Mouse (Mus musculus): ENCODE data around the gene Cdkal1. TPM values are rescaled to one million over a fixed set of nuclear protein-coding genes. Genes with fewer than 3 reads are reported as not detected.

Gene Cdkal1
- polyA plus RNA-seq, 1 experiment from 2014 or later: 23.9 TPM

DNA sequence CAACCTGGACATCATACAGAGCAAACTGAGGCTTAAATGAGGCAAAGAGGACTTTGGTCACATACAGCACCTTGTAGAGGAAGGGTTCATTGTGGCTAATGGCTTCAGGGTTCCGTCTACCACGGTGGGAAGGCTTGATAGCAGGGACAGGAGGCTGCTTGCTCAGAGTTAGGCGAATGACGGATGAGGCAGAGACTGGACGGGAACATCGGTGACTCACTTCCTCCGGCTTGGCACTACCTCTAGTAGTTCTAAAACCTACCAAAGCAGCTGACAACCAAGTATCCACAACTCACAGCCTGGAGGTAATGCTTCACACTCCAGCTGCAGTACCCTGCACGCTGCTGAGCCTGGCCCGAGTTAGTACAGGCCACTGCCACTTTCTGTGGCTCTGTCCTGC is 706.9 kb downstream of the Cdkal1 start:
- no peak overlapping the region for H3K27ac ChIP-seq (ENCODE audit: low read depth, low read length)
- H3K9ac ChIP-seq (ENCODE audit: low read length): no peak overlapping the region
- no peak for DNase-seq (ENCODE audit: low spot score)
- H3K36me3 ChIP-seq (ENCODE audit: control insufficient read depth, insufficient read depth, low read length): no peaks in the 10 kb centered on the region
- no peak overlapping the region for H3K4me3 ChIP-seq (ENCODE audit: low read depth, low read length)
- no peak for ATAC-seq
- WGBS: 90% methylated on average over 9 of the region's 9 CpGs
- no peak overlapping the region for H3K4me2 ChIP-seq (ENCODE audit: low read length)
- H3K4me1 ChIP-seq (ENCODE audit: control insufficient read depth, insufficient read depth, low read length): no peaks in the 10 kb centered on the region
- H3K27me3 ChIP-seq (replicated peaks; ENCODE audit: control insufficient read depth, insufficient read depth, low read length): no peaks in the 10 kb centered on the region
- no peaks in the 10 kb centered on the region for H3K9me3 ChIP-seq (replicated peaks; ENCODE audit: control insufficient read depth, low read length)

Other genes with a start within 250 kb of the Cdkal1 start
- gene E2f3, start 130.4 kb upstream of the Cdkal1 start, polyA plus RNA-seq (2014; fragmentation: Nextera tagmentation; extraction: Ambion mirVana): 6.3 and 6.5 TPM in 2 replicates

All from forebrain, embryonic 14.5 days (tissue).